Mouse (Mus musculus) heart, adult 2 months (tissue): ENCODE results near the gene Cdk18.

Source experiments
- CTCF ChIP-seq: fragments of 200-600 bp; IDR thresholded peaks from 2 replicates; pipeline ENCODE4 v1.8.1; 2022; ENCODE audit warnings: antibody characterized with exemption, mild to moderate bottlenecking, moderate library complexity
- POLR2A ChIP-seq: fragments of 200-500 bp; IDR thresholded peaks from 2 replicates; pipeline ENCODE4 v1.6.1; 2011; ENCODE audit warnings: mild to moderate bottlenecking, low read depth, low read length, control low read depth; ENCODE audit not compliant: insufficient read depth

GRCm38 (mm10) chr1:132171619-132172018 lies 32.1 kb upstream of the Cdk18 start:
- no peak for TF ChIP-seq POLR2A
- TF ChIP-seq CTCF, result no peak
